Mouse (Mus musculus) limb, embryonic 14.5 days (tissue): ENCODE measurements around the gene Pde4b. TPM values are rescaled to one million over a fixed set of nuclear protein-coding genes. Genes with fewer than 3 reads are reported as not detected.
"Not testable (repeated sequence)": the region's sequence is repeated elsewhere in the genome, so short reads cannot be mapped to it uniquely, and the experiment has no call there.

Experiments used
- ATAC-seq: fragments of 200-750 bp; cut with Nextera tagmentation; 2 replicates; pipeline ENCODE4 v1.8.0; 2017; ENCODE audit warnings: low read depth, moderate number of reproducible peaks, moderate TSS enrichment; ENCODE audit not compliant: low FRiP score
- DNase-seq: peaks from one replicate; pipeline ENCODE4 v3.0.0-alpha.2; 2015; ENCODE audit warnings: low spot score
- H3K27ac ChIP-seq: fragments of 300-500 bp; sonication (generic); replicated peaks from 2 replicates; pipeline ENCODE4 v1.5.1; 2014; ENCODE audit warnings: low read depth, mild to moderate bottlenecking, low read length, moderate library complexity, mixed read lengths
- H3K27me3 ChIP-seq: fragments of 300-500 bp; sonication (generic); 2 replicates; pipeline ENCODE4 v1.6.1; 2014; ENCODE audit warnings: low read length, mixed read lengths; ENCODE audit not compliant: control insufficient read depth, insufficient read depth
- H3K36me3 ChIP-seq: fragments of 300-500 bp; sonication (generic); 2 replicates; pipeline ENCODE4 v1.6.1; 2014; ENCODE audit warnings: mild to moderate bottlenecking, low read length, moderate library complexity, mixed read lengths; ENCODE audit not compliant: control insufficient read depth, insufficient read depth
- H3K4me1 ChIP-seq: fragments of 300-500 bp; sonication (generic); 2 replicates; pipeline ENCODE4 v1.6.1; 2014; ENCODE audit warnings: antibody characterized with exemption, low read length, mixed read lengths; ENCODE audit not compliant: control insufficient read depth, insufficient read depth
- H3K4me2 ChIP-seq: fragments of 300-500 bp; sonication (generic); replicated peaks from 2 replicates; pipeline ENCODE4 v1.6.1; 2014; ENCODE audit warnings: low read depth, mild to moderate bottlenecking, low read length, moderate library complexity; ENCODE audit not compliant: severe bottlenecking
- H3K4me3 ChIP-seq: fragments of 300-500 bp; sonication (generic); replicated peaks from 2 replicates; pipeline ENCODE4 v1.5.1; 2014; ENCODE audit warnings: low read length
- H3K9ac ChIP-seq: fragments of 300-500 bp; sonication (generic); 2 replicates; pipeline ENCODE4 v1.6.1; 2014; ENCODE audit warnings: mild to moderate bottlenecking, low read depth, low read length, moderate library complexity; ENCODE audit not compliant: severe bottlenecking
- H3K9me3 ChIP-seq: fragments of 300-500 bp; sonication (generic); 2 replicates; pipeline ENCODE4 v1.6.1; 2016; ENCODE audit warnings: low read length; ENCODE audit not compliant: control insufficient read depth
- POLR2A ChIP-seq: fragments of 200-500 bp; IDR thresholded peaks from 2 replicates; pipeline ENCODE4 v1.8.0; 2012; ENCODE audit warnings: inconsistent platforms, mild to moderate bottlenecking, moderate library complexity, borderline replicate concordance; ENCODE audit not compliant: insufficient read depth, insufficient read length; ENCODE audit errors: extremely low read depth
- WGBS: fragments of 180-500 bp; shearing (Covaris S2); extraction: QIAGEN DNeasy Blood & Tissue Kit; methylation state at CpG from one replicate; pipeline ENCODE4 v1.1.7; 2014; 5-methylcytosine and 5-hydroxymethylcytosine counted together
- polyA plus RNA-seq, 2 experiments: library from polyadenylated mRNA; depleted of rRNA in 1 of 2; stranded (reverse) in 1 of 2; unstranded in 1 of 2; fragments of >200 nt; fragmentation: Nextera tagmentation in 1 of 2; extraction: Ambion mirVana in 1 of 2; gene quantifications; 2 replicates each; pipeline versions ENCODE4 v1.2.1 to v1.2.3; 2012 to 2014

Gene Pde4b
- polyA plus RNA-seq (2012; rRNA removed) (14.4 and 14.6 TPM in 2 replicates), polyA plus RNA-seq (2014; fragmentation: Nextera tagmentation; extraction: Ambion mirVana) (18.3 and 21.1 TPM in 2 replicates)

- Histone ChIP-seq H3K4me1 (peaks cover 4% of the 10 kb centered on the region), H3K27me3 (peaks cover 38% of the 10 kb centered on the region; the same call in 1 of the 2 replicates), H3K27ac (no peak within 1 kb of the TSS), H3K4me2 (peak within 1 kb of the TSS; percentile 93), H3K4me3 (peak within 1 kb of the TSS; percentile 49), H3K9me3 (no peaks in the 10 kb centered on the region), H3K36me3 (no peaks in the 10 kb centered on the region), H3K9ac (peak within 1 kb of the TSS; percentile 52)
- no peak for TF ChIP-seq POLR2A
- ATAC-seq (no peak), DNase-seq (no peak)
- WGBS, result 8% methylated on average over 11 of the region's 11 CpGs
These were observed at the start of gene Pde4b for GRCm38 (mm10) chr4:102087091-102087565. Gene Pde4b, plus strand, starts transcription at chr4:102087543.

- Histone ChIP-seq H3K36me3 (no peaks in the 10 kb centered on the region), H3K4me3 (no peak overlapping the region), H3K4me2 (no peak overlapping the region), H3K9me3 (no peaks in the 10 kb centered on the region), H3K27ac (no peak overlapping the region), H3K9ac (no peak overlapping the region), H3K27me3 (no peaks in the 10 kb centered on the region), H3K4me1 (no peaks in the 10 kb centered on the region)
- 70% methylated on average over 3 of the region's 3 CpGs for WGBS
- no peak for TF ChIP-seq POLR2A
- ATAC-seq, result no peak
- no peak for DNase-seq
These were observed 47.2 kb upstream of the Pde4b start for GRCm38 (mm10) chr4:102040190-102040589.

GRCm38 (mm10) chr4:102045183-102046140, 41.9 kb upstream of the Pde4b start:
- DNase-seq (no peak), ATAC-seq (no peak)
- Histone ChIP-seq H3K4me1 (no peaks in the 10 kb centered on the region), H3K27ac (no peak overlapping the region), H3K9me3 (no peaks in the 10 kb centered on the region), H3K4me2 (no peak overlapping the region), H3K9ac (no peak overlapping the region), H3K36me3 (no peaks in the 10 kb centered on the region), H3K4me3 (no peak overlapping the region), H3K27me3 (no peaks in the 10 kb centered on the region)
- no peak for TF ChIP-seq POLR2A
- WGBS, result 39% methylated on average over 6 of the region's 6 CpGs

- not testable (repeated sequence) for H3K9ac ChIP-seq, ATAC-seq
- WGBS, result 93% methylated on average over 14 of the region's 14 CpGs
These were observed 38.0 kb upstream of the Pde4b start for GRCm38 (mm10) chr4:102049368-102049767.

GRCm38 (mm10) chr4:102061322-102061721, 26.0 kb upstream of the Pde4b start:
- Histone ChIP-seq H3K9ac (no peak overlapping the region), H3K36me3 (no peaks in the 10 kb centered on the region), H3K27me3 (no peaks in the 10 kb centered on the region), H3K4me2 (no peak overlapping the region), H3K27ac (no peak overlapping the region), H3K9me3 (no peaks in the 10 kb centered on the region), H3K4me1 (no peaks in the 10 kb centered on the region), H3K4me3 (no peak overlapping the region)
- ATAC-seq (no peak), DNase-seq (no peak)
- 41% methylated on average over 2 of the region's 2 CpGs for WGBS
- no peak for TF ChIP-seq POLR2A

More at GRCm38 (mm10) chr4:102049368-102049767, 38.0 kb upstream of the Pde4b start:
- not testable (repeated sequence) for H3K4me2 ChIP-seq, H3K27me3 ChIP-seq, H3K4me3 ChIP-seq, DNase-seq, H3K36me3 ChIP-seq, H3K9me3 ChIP-seq, H3K27ac ChIP-seq, H3K4me1 ChIP-seq
